10 mouse cellular contexts compared by ENCODE assay signal in genomic region chr1:11458353-11458752, GRCm38 (mm10). TPM values are rescaled to one million over a fixed set of nuclear protein-coding genes. Genes with fewer than 3 reads are reported as not detected.
A peak's percentile ranks its signal among the peaks of the same experiment; 100 is the strongest.
DNase-seq lines count a peak whose midpoint lies in the region; TF ChIP-seq lines count a peak whose summit lies in the region.
"Had no signal": no experiment of that assay in that cellular context is flagged by ENCODE, and none has a peak within 500 bp of the region (broad histone marks: within the 10 kb centered on the region; RNA-seq: fewer than 3 reads in every experiment).

No protein-coding gene starts in this region.

- no peak overlapping the region for H3K4me3 ChIP-seq in heart, embryonic 10.5 days
- H3K4me3 ChIP-seq in MEL (ENCODE audit: control insufficient read depth in 1 of 2, insufficient read depth in 1 of 2, low read depth in 2 of 2, low read length in 2 of 2), result no peak overlapping the region
- H3K4me3 ChIP-seq: lung, embryonic 15.5 days had no signal

- no peaks in the 10 kb centered on the region for H3K27me3 ChIP-seq in heart, embryonic 10.5 days (ENCODE audit: insufficient read depth, poor library complexity, severe bottlenecking)
- H3K27me3 ChIP-seq in MEL (ENCODE audit: control insufficient read depth in 1 of 2, insufficient read depth in 2 of 2, low read length in 2 of 2), result no peaks in the 10 kb centered on the region
- H3K27me3 ChIP-seq: lung, embryonic 15.5 days had no signal

- H3K9ac ChIP-seq in MEL (ENCODE audit: control insufficient read depth, low read depth, low read length, poor library complexity, severe bottlenecking), result peak overlapping the region; percentile 20; the same call in 1 of the 2 replicates
- H3K9ac ChIP-seq: lung, embryonic 15.5 days had no signal

- no peaks in the 10 kb centered on the region for H3K9me3 ChIP-seq in heart, embryonic 10.5 days
- no peaks in the 10 kb centered on the region for H3K9me3 ChIP-seq in MEL (replicated peaks; ENCODE audit: insufficient read depth, low read length)
- H3K9me3 ChIP-seq: lung, embryonic 15.5 days had no signal

- no peaks in the 10 kb centered on the region for H3K4me1 ChIP-seq in heart, embryonic 10.5 days
- peaks cover 3% of the 10 kb centered on the region in 2 experiments; a peak in 2 of 4 replicates for H3K4me1 ChIP-seq in MEL (ENCODE audit: control insufficient read depth in 1 of 2, insufficient read depth in 2 of 2, low read length in 2 of 2)
- H3K4me1 ChIP-seq: lung, embryonic 15.5 days had no signal

- no peak for TF ChIP-seq RAD21 in MEL (IDR thresholded peaks at IDR 0.05; ENCODE audit: low read depth, low read length)

- H3K79me2 ChIP-seq in MEL (ENCODE audit: control insufficient read depth, insufficient read depth, low read length, poor library complexity), result no peaks in the 10 kb centered on the region

- no peaks in the 10 kb centered on the region for H3K36me3 ChIP-seq in heart, embryonic 10.5 days
- no peaks in the 10 kb centered on the region for H3K36me3 ChIP-seq in MEL (ENCODE audit: control insufficient read depth in 1 of 2, insufficient read depth in 2 of 2, low read length in 2 of 2)
- H3K36me3 ChIP-seq: lung, embryonic 15.5 days had no signal

- 57% methylated on average over 1 of the region's 1 CpGs for WGBS in heart, embryonic 10.5 days

- no peak for TF ChIP-seq POLR2A in MEL (IDR thresholded peaks at IDR 0.05; ENCODE audit: control insufficient read depth in 1 of 2, insufficient read depth in 1 of 2, low read depth in 1 of 2, low read length in 2 of 2, poor library complexity in 1 of 2)

- peak; percentile 55 to 75 for DNase-seq in heart, adult 18-20 months
- DNase-seq in heart, embryonic 10.5 days (ENCODE audit: low spot score), result no peak
- DNase-seq in MEL (ENCODE audit: low read depth, low spot score), result peak; percentile 44
- DNase-seq in adrenal gland, postnatal 25 days, result peak; percentile 6
- peak; percentile 60 for DNase-seq in heart, postnatal 4 days
- DNase-seq in embryo, embryonic 11 days, result no peak
- DNase-seq in thymus, postnatal 14 days, result no peak
- DNase-seq: cerebellum, adult 18-20 months had no signal

- TF ChIP-seq CTCF in MEL (IDR thresholded peaks at IDR 0.05 in 2 of 3, conservative IDR thresholded peaks at IDR 0.05 in 1 of 3; ENCODE audit: control insufficient read depth in 1 of 3, insufficient read depth in 1 of 3, low read depth in 2 of 3, low read length in 3 of 3, poor library complexity in 1 of 3, severe bottlenecking in 1 of 3), result no peak

- H3K27ac ChIP-seq in heart, embryonic 10.5 days, result no peak overlapping the region
- H3K27ac ChIP-seq in MEL (ENCODE audit: control insufficient read depth, low read depth, low read length), result peak overlapping the region; percentile 63; the same call in 1 of the 2 replicates
- H3K27ac ChIP-seq: kidney, postnatal 0 days; lung, embryonic 15.5 days had no signal

- peak in 1 of 2 experiments; percentile 53; a peak in 2 of 4 replicates for TF ChIP-seq EP300 in MEL (IDR thresholded peaks at IDR 0.05; ENCODE audit: low read depth in 1 of 2, low read length in 2 of 2)

TF ChIP-seq in MEL, 35 proteins besides CTCF, POLR2A, EP300 and RAD21:
- TF ChIP-seq ETS1 (IDR thresholded peaks at IDR 0.05; ENCODE audit: low read depth, low read length) (peak; percentile 47; the same call in 1 of the 2 replicates), TCF12 (IDR thresholded peaks at IDR 0.05; ENCODE audit: low read depth, low read length) (peak; percentile 63; the same call in 1 of the 2 replicates), POLR2AphosphoS5 (IDR thresholded peaks at IDR 0.05; ENCODE audit: borderline replicate concordance, low read depth, low read length) (no peak)

RNA-seq across cellular contexts. Expression of gene A830018L16Rik, which starts 44.4 kb away (rescaled TPM):
- total RNA-seq in heart, adult 18-20 months (2021), result under 1 TPM in 1 of 2 experiments, not detected in 1; 0.31 TPM
- 0.12 and 0.41 TPM in 2 replicates for polyA plus RNA-seq in heart, embryonic 10.5 days (2016; fragmentation: Nextera tagmentation; extraction: Ambion mirVana)
- not detected in 2 replicates for total RNA-seq in MEL (2012; rRNA removed)
- polyA plus RNA-seq in MEL (2012; ENCODE audit: insufficient read depth in 1 of 2, insufficient read length in 2 of 2, low read depth in 1 of 2, low replicate concordance in 2 of 2, missing spikeins in 1 of 2), result not detected
- total RNA-seq in adrenal gland, postnatal 25 days (2021), result 0.64 and 1.5 TPM in 2 replicates
- total RNA-seq in heart, postnatal 4 days (2021), result under 1 TPM; 0.33 to 0.45 TPM

Comparison
In these comparisons a context has a peak if more than half of its experiments do, and no peak if none do; other contexts are left out.
1. DNase-seq: peak in heart, adult 18-20 months (2 of 2), MEL (single experiment), adrenal gland, postnatal 25 days (single experiment) and heart, postnatal 4 days (single experiment); none in heart, embryonic 10.5 days (single experiment), embryo, embryonic 11 days (single experiment) and thymus, postnatal 14 days (single experiment).